30 mouse cellular contexts compared by ENCODE assay signal in genomic region chr11:16917512-16917911, GRCm38 (mm10). TPM values are rescaled to one million over a fixed set of nuclear protein-coding genes. Genes with fewer than 3 reads are reported as not detected.
"Had no signal": no experiment of that assay in that cellular context is flagged by ENCODE, and none has a peak within 500 bp of the region (broad histone marks: within the 10 kb centered on the region; RNA-seq: fewer than 3 reads in every experiment).

No protein-coding gene starts in this region.

- DNase-seq: left cerebral cortex, postnatal 4 days; liver; liver, embryonic 13.5 days; liver, postnatal 0 days; lung, adult 18-20 months; lung, adult 2 months; lung, embryonic 14.5 days; lung, postnatal 10 days; lung, postnatal 36 days; lung, postnatal 4 days; midbrain, embryonic 14.5 days had no signal

- ATAC-seq: liver, embryonic 12.5 days; liver, postnatal 0 days; lung, postnatal 0 days; midbrain, embryonic 13.5 days; midbrain, embryonic 15.5 days; midbrain, embryonic 16.5 days had no signal

- H3K4me3 ChIP-seq: left cerebral cortex, adult 2 months; limb, embryonic 10.5 days; limb, embryonic 12.5 days; limb, embryonic 13.5 days; limb, embryonic 15.5 days; liver, embryonic 12.5 days; liver, embryonic 13.5 days; liver, embryonic 15.5 days; lung, embryonic 15.5 days; megakaryocyte, embryonic 14.5 days; midbrain, embryonic 10.5 days; midbrain, embryonic 12.5 days; midbrain, embryonic 13.5 days; midbrain, embryonic 15.5 days; myocyte had no signal

- H3K27me3 ChIP-seq: limb, embryonic 12.5 days; limb, embryonic 13.5 days; limb, embryonic 15.5 days; liver, embryonic 12.5 days; liver, embryonic 13.5 days; liver, embryonic 15.5 days; lung, embryonic 15.5 days; megakaryocyte, embryonic 14.5 days; midbrain, embryonic 12.5 days; midbrain, embryonic 13.5 days; midbrain, embryonic 15.5 days had no signal

- H3K4me1 ChIP-seq: limb, embryonic 10.5 days; limb, embryonic 12.5 days; limb, embryonic 13.5 days; limb, embryonic 15.5 days; liver, embryonic 12.5 days; liver, embryonic 13.5 days; liver, embryonic 15.5 days; lung, embryonic 15.5 days; megakaryocyte, embryonic 14.5 days; midbrain, embryonic 10.5 days; midbrain, embryonic 13.5 days; midbrain, embryonic 15.5 days had no signal

- H3K9me3 ChIP-seq: limb, embryonic 10.5 days; limb, embryonic 12.5 days; limb, embryonic 13.5 days; limb, embryonic 15.5 days; liver, embryonic 12.5 days; liver, embryonic 13.5 days; liver, embryonic 15.5 days; lung, embryonic 15.5 days; megakaryocyte, embryonic 14.5 days; midbrain, embryonic 10.5 days; midbrain, embryonic 12.5 days; midbrain, embryonic 13.5 days; midbrain, embryonic 15.5 days had no signal

- H3K27ac ChIP-seq: left cerebral cortex, adult 2 months; limb, embryonic 10.5 days; limb, embryonic 12.5 days; limb, embryonic 13.5 days; limb, embryonic 15.5 days; liver, embryonic 12.5 days; liver, embryonic 13.5 days; liver, embryonic 14.5 days; liver, embryonic 15.5 days; lung, embryonic 15.5 days; macrophage; midbrain, embryonic 10.5 days; midbrain, embryonic 12.5 days; midbrain, embryonic 13.5 days; midbrain, embryonic 15.5 days had no signal

- H3K36me3 ChIP-seq: limb, embryonic 10.5 days; limb, embryonic 12.5 days; liver, embryonic 12.5 days; liver, embryonic 13.5 days; liver, embryonic 15.5 days; lung, embryonic 15.5 days; midbrain, embryonic 10.5 days; midbrain, embryonic 12.5 days; midbrain, embryonic 13.5 days; midbrain, embryonic 15.5 days had no signal

RNA-seq across cellular contexts. Expression of gene Fbxo48, which starts 33.7 kb away (rescaled TPM):
- polyA plus RNA-seq: liver, adult 2 months had no signal
